Mouse (Mus musculus): ENCODE results near the gene Nrap. TPM values are rescaled to one million over a fixed set of nuclear protein-coding genes. Genes with fewer than 3 reads are reported as not detected.

Nrap gene
- polyA plus RNA-seq (2016; fragmentation: Nextera tagmentation; extraction: Ambion mirVana) = 0.09 TPM in 1 of 2 replicates, not detected in the other

DNA sequence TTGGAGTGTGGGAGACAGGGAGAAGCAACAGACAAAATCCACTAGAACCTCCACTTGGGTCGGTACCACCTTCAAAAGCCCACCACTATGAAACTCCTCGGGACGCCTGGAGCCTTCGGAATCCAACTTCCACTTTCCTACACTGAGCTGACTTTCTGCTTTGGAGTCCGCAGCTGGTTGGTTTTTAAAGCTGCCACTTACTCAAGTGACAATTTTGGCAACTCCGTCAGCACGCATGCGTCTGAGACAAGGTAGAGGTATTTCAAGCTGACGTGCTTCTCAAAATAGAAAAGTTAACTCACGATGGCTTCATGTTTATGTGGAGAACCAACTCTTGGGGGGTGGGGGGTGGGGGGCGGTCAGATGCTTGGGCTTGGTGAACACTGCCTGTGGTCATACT, at the start of gene Nrap:
TSS of gene Nrap (minus strand) at position 159 of the 400 bp plus-strand sequence.
- Histone ChIP-seq H3K4me3 (no peak within 1 kb of the TSS), H3K9me3 (replicated peaks) (no peaks in the 10 kb centered on the region), H3K27ac (no peak within 1 kb of the TSS), H3K4me1 (peaks cover 19% of the 10 kb centered on the region), H3K27me3 (ENCODE audit: low read depth, poor library complexity, severe bottlenecking) (peaks cover 6% of the 10 kb centered on the region), H3K36me3 (no peaks in the 10 kb centered on the region)
- WGBS = 88% methylated on average over 11 of the region's 11 CpGs
- DNase-seq (ENCODE audit: low spot score) = no peak

DNA sequence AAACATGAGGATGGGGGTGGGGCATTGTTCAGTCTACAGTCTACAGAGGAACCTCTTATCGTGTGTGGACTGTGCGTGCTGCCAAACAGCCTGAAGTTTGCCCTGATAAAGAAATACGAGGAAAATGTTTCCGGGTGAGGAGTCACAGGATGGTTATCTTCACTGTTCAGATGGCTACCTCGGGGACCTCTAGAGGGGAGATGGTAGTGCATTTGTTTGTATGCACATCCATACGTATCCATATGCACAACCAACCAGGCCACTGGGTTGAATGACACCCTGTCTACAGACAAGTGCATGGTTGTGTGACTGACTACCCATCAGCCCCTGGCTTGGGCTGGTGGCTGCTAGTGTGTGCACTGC, 49.2 kb upstream of the Nrap start:
- WGBS = 92% methylated on average over 6 of the region's 6 CpGs
- 0 out of 2 replicates have a peak overlapping the region, but pooled peaks have one; percentile 10 for H3K27ac ChIP-seq
- no peak for DNase-seq (ENCODE audit: low spot score)
- H3K4me3 ChIP-seq = no peak overlapping the region
- H3K9me3 ChIP-seq (replicated peaks) = no peaks in the 10 kb centered on the region
- H3K4me1 ChIP-seq = no peaks in the 10 kb centered on the region
- peaks cover 36% of the 10 kb centered on the region for H3K36me3 ChIP-seq
- no peaks in the 10 kb centered on the region for H3K27me3 ChIP-seq (ENCODE audit: low read depth, poor library complexity, severe bottlenecking)

DNA sequence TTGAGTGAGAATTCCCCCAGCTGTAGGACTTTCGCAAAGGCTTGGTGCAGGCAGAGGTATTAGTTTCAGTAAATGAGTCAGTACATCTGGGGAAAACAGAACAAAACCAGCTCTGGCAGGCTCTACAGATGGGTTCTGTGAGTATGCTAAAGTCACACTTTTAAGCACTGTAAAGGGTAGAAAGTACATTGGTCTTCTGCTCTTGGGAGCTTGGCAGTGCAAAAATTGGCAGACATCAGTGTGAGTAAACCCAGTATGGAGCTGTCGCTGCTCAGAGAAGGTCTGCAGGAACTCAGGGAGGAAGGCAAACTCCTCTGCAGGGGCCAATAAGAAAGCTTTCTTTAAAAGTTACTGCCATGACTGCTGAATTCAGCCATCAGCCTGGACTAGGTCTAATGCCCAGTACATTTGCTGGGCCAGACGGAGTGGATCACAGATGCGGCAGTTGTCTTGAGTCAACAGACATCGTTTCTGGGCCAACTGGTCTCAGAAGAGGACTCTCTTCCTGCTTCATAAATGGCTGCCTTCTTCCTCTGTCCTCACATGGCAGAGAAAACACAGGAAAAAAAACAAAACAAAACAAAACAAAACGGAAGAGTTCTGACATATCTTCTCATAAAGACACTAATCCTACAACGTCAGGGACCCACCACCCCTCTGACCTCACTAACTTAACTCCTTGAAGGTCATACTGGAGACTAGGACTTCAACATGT, 48.7 kb upstream of the Nrap start:
- Histone ChIP-seq H3K4me1 (no peaks in the 10 kb centered on the region), H3K27me3 (ENCODE audit: low read depth, poor library complexity, severe bottlenecking) (no peaks in the 10 kb centered on the region), H3K27ac (no peak overlapping the region), H3K36me3 (peaks cover 42% of the 10 kb centered on the region), H3K9me3 (replicated peaks) (no peaks in the 10 kb centered on the region), H3K4me3 (no peak overlapping the region)
- DNase-seq (ENCODE audit: low spot score) = no peak
- WGBS = 88% methylated on average over 7 of the region's 7 CpGs

DNA sequence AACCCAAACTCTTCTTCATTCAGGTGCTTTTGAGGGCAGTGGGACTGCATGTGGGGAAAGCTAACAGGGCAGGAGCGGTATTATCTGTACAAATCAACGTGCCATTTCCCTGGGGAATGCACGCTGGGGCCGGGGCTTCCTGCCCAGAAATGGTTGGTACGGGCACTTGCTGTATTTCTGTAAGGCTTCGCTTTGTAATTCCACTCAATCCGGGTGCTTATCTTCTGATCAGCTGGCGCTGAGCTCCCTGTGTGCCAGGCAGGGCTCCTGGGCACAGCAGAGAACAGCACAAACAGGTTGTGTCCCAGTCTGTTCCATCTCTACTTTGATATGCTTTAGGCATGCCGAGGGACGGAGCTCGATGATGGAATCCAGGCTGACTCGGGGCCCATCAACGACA, 46.5 kb upstream of the Nrap start:
- Histone ChIP-seq H3K27me3 (ENCODE audit: low read depth, poor library complexity, severe bottlenecking) (no peaks in the 10 kb centered on the region), H3K4me3 (no peak overlapping the region), H3K36me3 (peaks cover 43% of the 10 kb centered on the region), H3K9me3 (replicated peaks) (no peaks in the 10 kb centered on the region), H3K4me1 (no peaks in the 10 kb centered on the region), H3K27ac (no peak overlapping the region)
- WGBS = 92% methylated on average over 13 of the region's 13 CpGs
- no peak for DNase-seq (ENCODE audit: low spot score)

DNA sequence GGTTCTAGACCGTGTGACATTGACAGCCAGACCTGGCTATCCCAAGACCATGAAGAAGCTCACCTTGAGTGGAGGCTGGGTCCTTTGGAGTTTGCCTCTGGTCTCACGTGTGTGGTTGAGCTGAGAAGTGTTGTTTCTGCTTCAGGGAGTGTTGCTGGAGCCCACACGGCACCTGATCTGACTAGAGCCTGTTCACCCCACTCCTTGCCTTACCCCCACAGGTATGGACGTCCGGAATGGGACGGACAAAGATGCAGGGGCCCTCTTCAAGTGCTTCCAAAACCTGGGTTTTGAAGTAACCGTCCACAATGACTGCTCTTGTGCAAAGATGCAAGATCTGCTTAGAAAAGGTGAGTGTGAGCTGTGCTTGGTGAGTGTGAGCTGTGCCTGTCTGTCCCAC, 43.7 kb upstream of the Nrap start:
- Histone ChIP-seq H3K4me3 (no peak overlapping the region), H3K27me3 (ENCODE audit: low read depth, poor library complexity, severe bottlenecking) (no peaks in the 10 kb centered on the region), H3K9me3 (replicated peaks) (no peaks in the 10 kb centered on the region), H3K36me3 (peaks cover 33% of the 10 kb centered on the region), H3K4me1 (peaks cover 7% of the 10 kb centered on the region), H3K27ac (no peak overlapping the region)
- DNase-seq (ENCODE audit: low spot score) = no peak
- 90% methylated on average over 7 of the region's 7 CpGs for WGBS

DNA sequence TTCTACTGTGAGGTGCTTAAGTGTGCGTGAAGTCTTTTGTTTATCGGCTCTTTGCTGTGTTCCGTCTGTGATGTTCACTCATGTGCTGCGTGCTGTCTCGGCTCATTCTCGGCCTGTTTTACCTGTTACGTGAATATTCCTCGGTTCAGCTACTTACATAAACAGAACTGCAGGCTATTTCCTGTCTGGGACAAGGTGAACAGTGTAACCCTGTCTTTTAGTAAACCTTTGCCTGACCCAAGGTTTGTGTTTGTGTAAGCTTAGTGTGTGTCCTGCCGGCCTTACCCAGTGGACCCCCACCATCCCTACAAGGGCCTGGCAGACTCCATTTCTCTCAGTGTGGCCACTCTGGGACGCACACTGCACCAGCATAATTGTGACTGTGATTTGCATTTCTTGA, 42.9 kb upstream of the Nrap start:
- H3K27me3 ChIP-seq (ENCODE audit: low read depth, poor library complexity, severe bottlenecking) = no peaks in the 10 kb centered on the region
- DNase-seq (ENCODE audit: low spot score) = no peak
- H3K36me3 ChIP-seq = peaks cover 32% of the 10 kb centered on the region
- H3K9me3 ChIP-seq (replicated peaks) = no peaks in the 10 kb centered on the region
- H3K4me1 ChIP-seq = peaks cover 7% of the 10 kb centered on the region
- no peak overlapping the region for H3K27ac ChIP-seq
- WGBS = 89% methylated on average over 10 of the region's 10 CpGs
- no peak overlapping the region for H3K4me3 ChIP-seq

DNA sequence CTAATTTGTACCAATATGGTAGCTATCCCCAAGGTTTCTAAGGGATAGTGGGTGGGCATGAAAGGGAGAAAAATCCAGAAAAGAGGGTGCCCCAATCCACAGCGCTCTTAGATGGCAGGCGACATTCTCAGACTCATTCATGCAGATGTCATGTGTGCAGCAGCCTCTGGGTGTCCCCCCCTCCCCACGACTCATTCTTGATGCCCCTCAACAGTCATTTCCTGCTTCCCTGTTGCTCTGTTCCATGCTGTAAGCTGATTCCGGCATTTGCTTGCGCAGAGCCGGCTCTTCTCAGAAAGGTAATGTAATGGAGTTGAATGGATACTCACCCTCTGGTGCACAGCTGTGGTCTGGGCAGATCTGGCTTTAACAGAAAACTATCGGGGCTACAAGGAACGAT, 40.5 kb upstream of the Nrap start:
- H3K4me1 ChIP-seq = peaks cover 12% of the 10 kb centered on the region
- no peaks in the 10 kb centered on the region for H3K27me3 ChIP-seq (ENCODE audit: low read depth, poor library complexity, severe bottlenecking)
- no peak for DNase-seq (ENCODE audit: low spot score)
- peaks cover 14% of the 10 kb centered on the region; the same call in 1 of the 2 replicates for H3K36me3 ChIP-seq
- no peak overlapping the region for H3K27ac ChIP-seq
- no peak overlapping the region for H3K4me3 ChIP-seq
- WGBS = 77% methylated on average over 8 of the region's 8 CpGs
- no peaks in the 10 kb centered on the region for H3K9me3 ChIP-seq (replicated peaks)

DNA sequence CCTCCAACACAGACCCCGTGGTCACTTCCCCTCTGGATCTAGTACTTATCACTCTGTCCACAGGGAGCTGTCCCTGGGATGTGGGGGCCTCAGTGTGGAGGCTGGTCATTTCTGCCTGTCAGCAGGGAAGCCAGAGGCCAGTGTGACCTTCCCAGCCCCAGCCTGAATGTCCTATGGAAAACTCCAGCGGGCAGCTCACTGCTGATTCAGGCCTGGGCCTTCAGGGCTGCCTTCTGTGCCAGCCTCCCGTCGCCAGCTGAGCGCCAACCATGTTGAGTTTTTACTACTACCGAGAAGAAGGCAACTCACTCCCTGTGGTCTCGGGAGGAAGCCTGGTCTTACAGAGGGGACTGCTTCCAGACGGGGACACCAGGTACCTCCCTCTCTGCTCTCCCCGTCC, 35.7 kb upstream of the Nrap start:
- Histone ChIP-seq H3K27me3 (ENCODE audit: low read depth, poor library complexity, severe bottlenecking) (no peaks in the 10 kb centered on the region), H3K9me3 (replicated peaks) (no peaks in the 10 kb centered on the region), H3K4me3 (no peak overlapping the region), H3K4me1 (peaks cover 29% of the 10 kb centered on the region), H3K27ac (peak overlapping the region; percentile 12; the same call in 1 of the 2 replicates), H3K36me3 (no peaks in the 10 kb centered on the region; the same call in 1 of the 2 replicates)
- no peak for DNase-seq (ENCODE audit: low spot score)
- 79% methylated on average over 9 of the region's 9 CpGs for WGBS

DNA sequence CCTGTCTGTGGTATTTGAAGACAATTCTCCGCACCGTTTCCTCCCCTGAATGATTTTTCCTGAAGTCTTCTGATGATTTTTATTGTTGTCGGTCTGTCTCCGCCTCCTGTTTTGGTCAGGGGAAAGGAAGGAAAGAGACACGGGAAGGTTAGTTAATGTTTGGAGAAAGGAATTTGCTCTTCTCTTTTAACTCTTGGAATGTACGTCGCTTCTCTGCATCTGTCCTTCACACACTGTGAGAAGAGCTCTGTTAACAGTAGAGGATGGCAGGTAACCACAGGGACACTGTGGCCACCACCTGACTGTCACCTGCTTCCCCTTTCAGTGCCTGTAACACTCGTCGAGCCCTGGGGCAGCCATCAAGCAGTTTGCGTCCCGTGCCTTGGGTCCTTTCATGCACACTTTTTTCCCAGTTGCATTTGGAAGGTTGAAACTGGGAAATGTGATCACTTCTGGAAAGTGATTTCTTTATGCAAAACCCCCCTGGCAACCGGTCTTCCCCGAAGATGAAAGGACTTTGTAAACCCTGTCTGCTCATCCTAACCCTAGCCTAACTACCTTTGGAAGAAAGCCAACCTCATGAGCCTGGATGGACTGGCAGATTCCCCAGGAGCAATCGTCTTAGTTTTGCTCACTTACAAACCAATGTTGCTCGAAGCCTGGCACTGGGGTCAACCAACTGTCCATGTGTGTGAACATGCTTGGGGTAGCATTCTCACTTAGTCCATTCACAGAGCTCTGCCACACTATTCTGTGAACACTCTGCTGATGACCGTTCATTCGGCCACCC, 35.0 kb upstream of the Nrap start:
- no peaks in the 10 kb centered on the region for H3K9me3 ChIP-seq (replicated peaks)
- H3K4me3 ChIP-seq = no peak overlapping the region
- WGBS = 87% methylated on average over 17 of the region's 17 CpGs
- H3K27ac ChIP-seq = no peak overlapping the region
- no peak for DNase-seq (ENCODE audit: low spot score)
- H3K36me3 ChIP-seq = no peaks in the 10 kb centered on the region; the same call in 1 of the 2 replicates
- peaks cover 26% of the 10 kb centered on the region for H3K4me1 ChIP-seq
- H3K27me3 ChIP-seq (ENCODE audit: low read depth, poor library complexity, severe bottlenecking) = no peaks in the 10 kb centered on the region

DNA sequence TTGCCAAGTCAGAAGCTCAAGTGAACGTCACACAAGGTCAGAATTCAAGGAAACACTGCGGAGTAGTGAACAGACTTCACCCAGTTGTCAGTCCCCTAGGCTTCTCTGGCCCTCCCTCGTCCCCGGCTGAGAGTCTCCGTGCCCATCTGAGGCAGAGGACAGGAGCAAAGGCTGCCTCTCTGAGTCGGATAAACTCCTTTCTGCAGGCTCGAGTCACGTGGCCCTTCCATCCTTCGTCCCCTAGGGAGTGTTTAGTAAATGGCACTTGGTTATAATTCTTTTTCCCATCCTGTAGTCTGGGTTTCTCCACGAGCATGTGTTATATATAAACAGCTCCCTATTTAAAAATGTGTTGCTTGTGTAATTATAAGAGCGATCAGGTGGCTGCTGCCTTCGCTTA, 33.5 kb upstream of the Nrap start:
- Histone ChIP-seq H3K36me3 (no peaks in the 10 kb centered on the region; the same call in 1 of the 2 replicates), H3K9me3 (replicated peaks) (no peaks in the 10 kb centered on the region), H3K4me1 (peaks cover 33% of the 10 kb centered on the region), H3K4me3 (no peak overlapping the region), H3K27ac (no peak overlapping the region), H3K27me3 (ENCODE audit: low read depth, poor library complexity, severe bottlenecking) (no peaks in the 10 kb centered on the region)
- 70% methylated on average over 12 of the region's 12 CpGs for WGBS
- DNase-seq (ENCODE audit: low spot score) = no peak

DNA sequence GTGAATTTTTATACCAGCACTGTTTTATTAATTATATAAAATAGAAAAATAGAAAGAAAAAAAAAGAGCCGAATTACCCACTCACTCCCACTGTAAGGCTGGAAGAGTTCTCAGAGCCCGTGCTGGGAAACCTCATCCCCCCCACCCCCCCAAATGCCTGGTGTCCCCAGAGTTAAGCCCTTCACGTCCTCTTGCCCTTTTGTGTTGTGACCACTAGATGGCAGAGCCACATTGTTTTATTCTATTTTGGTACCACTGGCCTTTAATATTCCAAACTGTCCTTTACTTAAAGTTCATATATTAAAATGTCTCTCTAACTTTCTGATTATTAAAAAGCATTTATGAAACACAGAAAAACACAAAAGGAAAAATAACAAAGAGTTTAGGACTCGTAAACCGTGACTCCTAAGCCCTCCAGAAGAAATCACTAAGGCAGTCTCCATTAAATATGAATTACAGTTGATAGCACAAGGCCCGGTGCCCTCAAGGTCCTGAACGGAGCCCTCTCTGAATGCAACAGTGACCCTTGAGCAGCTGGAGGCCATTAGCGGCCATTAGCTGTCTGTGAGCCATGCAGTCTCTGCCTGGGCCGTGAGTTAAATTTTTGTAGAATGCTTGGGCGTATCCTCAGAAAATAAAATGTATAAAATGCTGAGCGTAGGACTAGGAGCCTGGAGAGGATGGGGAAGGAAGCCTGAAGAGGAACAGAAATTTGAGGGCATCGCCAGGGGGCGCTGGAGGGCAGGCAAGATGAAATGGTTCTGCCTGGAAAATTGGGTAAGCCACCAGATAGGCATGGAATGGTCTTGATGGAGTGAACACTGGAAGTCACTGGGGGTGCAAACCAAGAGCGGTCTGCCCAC, 32.9 kb upstream of the Nrap start:
- Histone ChIP-seq H3K9me3 (replicated peaks) (no peaks in the 10 kb centered on the region), H3K4me1 (peaks cover 33% of the 10 kb centered on the region), H3K36me3 (no peaks in the 10 kb centered on the region; the same call in 1 of the 2 replicates), H3K27ac (peak overlapping the region; percentile 53; the same call in 1 of the 2 replicates), H3K4me3 (no peak overlapping the region), H3K27me3 (ENCODE audit: low read depth, poor library complexity, severe bottlenecking) (no peaks in the 10 kb centered on the region)
- peak; percentile 87 for DNase-seq (ENCODE audit: low spot score)
- 35% methylated on average over 14 of the region's 14 CpGs for WGBS

DNA sequence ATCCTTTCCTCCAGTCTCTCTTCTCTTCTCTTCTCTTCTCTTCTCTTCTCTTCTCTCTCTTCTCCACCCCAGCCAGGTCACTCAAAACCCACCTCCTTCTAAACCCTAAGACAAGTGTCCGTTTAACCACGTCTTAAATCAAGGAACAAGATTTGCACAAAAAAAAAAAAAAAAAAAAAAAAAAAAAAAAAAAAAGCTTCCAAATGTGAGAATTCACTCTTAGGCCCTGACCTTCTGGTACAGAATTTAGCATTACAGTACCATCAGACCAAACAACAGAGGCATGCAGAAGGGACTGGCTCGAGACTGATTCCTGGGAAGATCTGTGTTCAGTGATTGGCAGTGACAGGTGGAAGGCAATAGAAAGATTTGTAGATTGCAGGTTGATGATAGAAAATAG, 30.5 kb upstream of the Nrap start:
- Histone ChIP-seq H3K36me3 (no peaks in the 10 kb centered on the region), H3K27ac (no peak overlapping the region), H3K27me3 (ENCODE audit: low read depth, poor library complexity, severe bottlenecking) (no peaks in the 10 kb centered on the region), H3K4me3 (no peak overlapping the region), H3K4me1 (peaks cover 28% of the 10 kb centered on the region), H3K9me3 (replicated peaks) (no peaks in the 10 kb centered on the region)
- DNase-seq (ENCODE audit: low spot score) = no peak
- WGBS = 93% methylated on average over 3 of the region's 3 CpGs
